Mouse (Mus musculus) bone marrow, adult 2 months (tissue): ENCODE measurements around the gene Gnmt.

Experiments used
- CTCF ChIP-seq: fragments of 200-500 bp; IDR thresholded peaks from 2 replicates; pipeline ENCODE4 v1.5.1; 2011; ENCODE audit warnings: low read length, control low read depth; ENCODE audit not compliant: control insufficient read depth, insufficient read depth
- POLR2A ChIP-seq: fragments of 200-500 bp; IDR thresholded peaks from 2 replicates; pipeline ENCODE4 v1.6.1; 2011; ENCODE audit warnings: low read depth, mild to moderate bottlenecking, control low read depth, low read length, borderline replicate concordance; ENCODE audit not compliant: control insufficient read depth

GRCm38 (mm10) chr17:46736160-46736559, 7.2 kb upstream of the Gnmt start:
- TF ChIP-seq CTCF (peak; percentile 72), POLR2A (no peak)
